Mouse (Mus musculus): ENCODE measurements around the gene Ndufb7. TPM values are rescaled to one million over a fixed set of nuclear protein-coding genes. Genes with fewer than 3 reads are reported as not detected.

Gene Ndufb7
- polyA plus RNA-seq, 1 experiment = 421 TPM

DNA sequence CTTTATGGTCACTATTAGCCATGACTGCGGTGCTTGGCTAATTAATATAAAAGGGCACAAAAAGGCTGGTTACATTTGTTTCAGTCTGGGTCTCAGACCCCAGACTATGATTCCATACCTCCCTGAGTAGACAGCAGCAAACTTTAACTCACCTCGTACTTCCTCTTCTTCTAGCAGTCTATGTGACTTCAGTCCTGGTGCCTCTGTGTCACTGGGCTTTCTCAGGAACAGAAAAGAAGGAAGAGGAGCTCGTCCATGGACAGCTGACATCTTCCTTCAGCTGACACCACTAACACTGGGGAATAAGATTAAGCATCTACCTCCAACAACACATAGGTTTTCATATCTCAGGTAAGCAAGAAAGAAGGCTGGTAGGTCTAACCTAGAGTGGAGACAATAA lies 30.7 kb upstream of the Ndufb7 start, which contains the start of gene Olfr370:
TSS of gene Olfr370 (plus strand) at position 45 of the 400 bp plus-strand sequence.
- Histone ChIP-seq H3K79me2 (ENCODE audit: control insufficient read depth, insufficient read depth) (no peaks in the 10 kb centered on the region), H3K4me2 (ENCODE audit: low read depth) (no peak within 1 kb of the TSS), H3K4me3 (no peak within 1 kb of the TSS), H3K27me3 (ENCODE audit: control insufficient read depth, insufficient read depth, insufficient read length) (no peaks in the 10 kb centered on the region), H3ac (ENCODE audit: control insufficient read depth, insufficient read length) (no peak within 1 kb of the TSS), H3K36me3 (ENCODE audit: control insufficient read depth, insufficient read depth) (no peaks in the 10 kb centered on the region)
- TF ChIP-seq POLR2AphosphoS2 (IDR thresholded peaks at IDR 0.05; ENCODE audit: insufficient read length, low read depth) (no peak), SRF (IDR thresholded peaks at IDR 0.05; ENCODE audit: control insufficient read depth, insufficient read length, low read depth) (no peak), USF1 (IDR thresholded peaks at IDR 0.05; ENCODE audit: low read depth) (no peak), TCF3 (IDR thresholded peaks at IDR 0.05; ENCODE audit: insufficient read length, low read depth) (no peak), POLR2A (IDR thresholded peaks at IDR 0.05; ENCODE audit: insufficient read length, low read depth) (no peak), MAX (IDR thresholded peaks at IDR 0.05; ENCODE audit: low read depth) (no peak), REST (IDR thresholded peaks at IDR 0.05; ENCODE audit: insufficient read depth, insufficient read length) (no peak), MYOD1 (IDR thresholded peaks at IDR 0.05; ENCODE audit: control insufficient read depth in 1 of 3, insufficient read length in 2 of 3, low read depth in 2 of 3) (no peak), E2F4 (IDR thresholded peaks at IDR 0.05; ENCODE audit: insufficient read depth) (no peak), TCF12 (IDR thresholded peaks at IDR 0.05; ENCODE audit: insufficient read depth, poor library complexity, severe bottlenecking) (no peak), MYOG (IDR thresholded peaks at IDR 0.05; ENCODE audit: control insufficient read depth in 1 of 3, insufficient read depth in 1 of 3, insufficient read length in 2 of 3, low read depth in 2 of 3) (no peak), CEBPB (IDR thresholded peaks at IDR 0.05; ENCODE audit: insufficient read depth, poor library complexity, severe bottlenecking) (no peak)

DNA sequence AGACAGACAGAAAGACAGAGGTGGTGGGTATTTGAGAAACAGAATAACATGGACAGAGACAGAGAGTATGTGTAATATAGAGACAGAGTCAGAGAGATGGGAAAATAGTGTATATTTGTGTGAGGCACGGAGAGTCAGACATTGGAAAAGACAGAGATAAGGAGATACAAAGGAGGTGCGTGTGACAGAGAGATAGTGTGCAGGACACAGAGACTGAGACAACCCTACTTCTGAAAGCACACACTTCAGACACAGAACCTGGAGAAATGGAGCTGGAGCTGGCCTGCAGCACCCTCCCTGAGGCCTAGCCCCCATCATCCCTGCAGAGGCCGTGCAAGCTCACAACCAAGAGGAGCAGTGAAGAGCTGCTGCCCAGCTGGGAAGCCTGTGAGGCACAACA lies 3.8 kb upstream of the Ndufb7 start:
- no peak overlapping the region for H3ac ChIP-seq (ENCODE audit: control insufficient read depth, insufficient read length)
- H3K27me3 ChIP-seq (ENCODE audit: control insufficient read depth, insufficient read depth, insufficient read length) = peaks cover 6% of the 10 kb centered on the region
- H3K4me3 ChIP-seq = no peak overlapping the region
- H3K4me2 ChIP-seq (ENCODE audit: low read depth) = no peak overlapping the region
- no peak for TF ChIP-seq CEBPB (IDR thresholded peaks at IDR 0.05; ENCODE audit: insufficient read depth, poor library complexity, severe bottlenecking)
- TF ChIP-seq E2F4 (IDR thresholded peaks at IDR 0.05; ENCODE audit: insufficient read depth) = no peak
- TF ChIP-seq POLR2AphosphoS2 (IDR thresholded peaks at IDR 0.05; ENCODE audit: insufficient read length, low read depth) = no peak
- no peak for TF ChIP-seq TCF3 (IDR thresholded peaks at IDR 0.05; ENCODE audit: insufficient read length, low read depth)
- no peak for TF ChIP-seq MAX (IDR thresholded peaks at IDR 0.05; ENCODE audit: low read depth)
- TF ChIP-seq REST (IDR thresholded peaks at IDR 0.05; ENCODE audit: insufficient read depth, insufficient read length) = no peak
- TF ChIP-seq SRF (IDR thresholded peaks at IDR 0.05; ENCODE audit: control insufficient read depth, insufficient read length, low read depth) = no peak
- TF ChIP-seq POLR2A (IDR thresholded peaks at IDR 0.05; ENCODE audit: insufficient read length, low read depth) = no peak
- TF ChIP-seq USF1 (IDR thresholded peaks at IDR 0.05; ENCODE audit: low read depth) = no peak
- TF ChIP-seq MYOG (IDR thresholded peaks at IDR 0.05; ENCODE audit: control insufficient read depth in 1 of 3, insufficient read depth in 1 of 3, insufficient read length in 2 of 3, low read depth in 2 of 3) = no peak
- TF ChIP-seq MYOD1 (IDR thresholded peaks at IDR 0.05; ENCODE audit: control insufficient read depth in 1 of 3, insufficient read length in 2 of 3, low read depth in 2 of 3) = no peak
- no peak for TF ChIP-seq TCF12 (IDR thresholded peaks at IDR 0.05; ENCODE audit: insufficient read depth, poor library complexity, severe bottlenecking)
- H3K36me3 ChIP-seq (ENCODE audit: control insufficient read depth, insufficient read depth) = no peaks in the 10 kb centered on the region
- H3K79me2 ChIP-seq (ENCODE audit: control insufficient read depth, insufficient read depth) = peaks cover 9% of the 10 kb centered on the region

DNA sequence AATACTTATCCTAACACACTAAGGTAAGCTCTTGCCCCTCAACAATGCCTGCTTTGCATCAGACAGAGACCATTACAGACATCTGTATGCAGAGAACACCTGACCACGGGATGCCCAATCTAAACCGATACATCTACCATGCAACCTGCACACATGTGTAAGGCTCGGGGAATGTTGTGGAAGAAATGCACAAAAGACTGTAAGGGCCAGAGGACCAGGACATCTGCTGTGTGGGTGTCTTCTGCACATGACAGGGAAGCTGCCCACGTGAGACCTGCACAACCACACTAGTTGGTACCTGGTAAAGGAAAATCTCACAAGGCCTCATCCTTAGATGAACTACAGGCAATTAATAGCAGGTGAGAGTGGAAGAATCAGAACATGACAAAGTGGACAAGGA lies 3.2 kb upstream of the Ndufb7 start:
- no peak for TF ChIP-seq TCF3 (IDR thresholded peaks at IDR 0.05; ENCODE audit: insufficient read length, low read depth)
- TF ChIP-seq POLR2A (IDR thresholded peaks at IDR 0.05; ENCODE audit: insufficient read length, low read depth) = no peak
- no peak for TF ChIP-seq SRF (IDR thresholded peaks at IDR 0.05; ENCODE audit: control insufficient read depth, insufficient read length, low read depth)
- TF ChIP-seq MYOD1 (IDR thresholded peaks at IDR 0.05; ENCODE audit: control insufficient read depth in 1 of 3, insufficient read length in 2 of 3, low read depth in 2 of 3) = no peak
- Histone ChIP-seq H3K79me2 (ENCODE audit: control insufficient read depth, insufficient read depth) (peaks cover 11% of the 10 kb centered on the region), H3K36me3 (ENCODE audit: control insufficient read depth, insufficient read depth) (no peaks in the 10 kb centered on the region), H3K4me3 (no peak overlapping the region), H3K27me3 (ENCODE audit: control insufficient read depth, insufficient read depth, insufficient read length) (peaks cover 6% of the 10 kb centered on the region), H3K4me2 (ENCODE audit: low read depth) (no peak overlapping the region), H3ac (ENCODE audit: control insufficient read depth, insufficient read length) (no peak overlapping the region)

DNA sequence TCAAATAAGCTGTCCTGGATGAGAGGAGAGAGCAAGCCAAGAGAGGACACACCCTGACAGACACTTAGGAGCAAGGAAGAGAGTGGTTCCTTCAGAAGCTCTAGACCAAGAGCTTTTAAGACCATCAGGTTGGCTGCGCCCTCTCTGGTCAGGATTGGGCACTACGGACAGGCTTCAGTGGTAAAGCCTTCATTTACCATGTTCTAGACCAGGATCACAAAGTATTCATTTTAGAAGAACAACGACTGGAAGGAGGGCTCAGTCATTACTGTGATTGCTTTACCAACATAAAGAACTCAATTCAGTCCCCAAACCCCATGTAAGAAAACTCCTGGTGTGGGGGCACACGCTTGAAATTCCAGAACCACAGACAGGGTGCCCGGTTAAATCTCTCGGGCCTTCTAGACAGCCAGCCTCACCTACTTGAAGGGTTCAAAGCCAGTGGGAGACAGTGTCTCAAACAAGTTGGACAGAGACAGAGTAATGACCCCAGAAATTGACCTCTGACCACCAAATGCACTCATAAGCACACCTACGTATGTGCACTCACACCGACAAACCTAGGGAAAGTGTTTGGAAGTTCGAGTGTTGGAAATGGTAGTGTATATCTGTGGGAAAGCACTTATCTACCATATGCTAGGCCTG lies 618 bp upstream of the Ndufb7 start:
- Histone ChIP-seq H3K4me2 (ENCODE audit: low read depth) (no peak overlapping the region), H3K36me3 (ENCODE audit: control insufficient read depth, insufficient read depth) (no peaks in the 10 kb centered on the region), H3K27me3 (ENCODE audit: control insufficient read depth, insufficient read depth, insufficient read length) (peaks cover 6% of the 10 kb centered on the region), H3K4me3 (peak overlapping the region; percentile 86), H3ac (ENCODE audit: control insufficient read depth, insufficient read length) (peak overlapping the region; percentile 65), H3K79me2 (ENCODE audit: control insufficient read depth, insufficient read depth) (peaks cover 16% of the 10 kb centered on the region)
- no peak for TF ChIP-seq TCF3 (IDR thresholded peaks at IDR 0.05; ENCODE audit: insufficient read length, low read depth)
- no peak for TF ChIP-seq SRF (IDR thresholded peaks at IDR 0.05; ENCODE audit: control insufficient read depth, insufficient read length, low read depth)
- TF ChIP-seq POLR2AphosphoS2 (IDR thresholded peaks at IDR 0.05; ENCODE audit: insufficient read length, low read depth) = no peak
- no peak for TF ChIP-seq MYOD1 (IDR thresholded peaks at IDR 0.05; ENCODE audit: control insufficient read depth in 1 of 3, insufficient read length in 2 of 3, low read depth in 2 of 3)
- TF ChIP-seq REST (IDR thresholded peaks at IDR 0.05; ENCODE audit: insufficient read depth, insufficient read length) = no peak
- TF ChIP-seq POLR2A (IDR thresholded peaks at IDR 0.05; ENCODE audit: insufficient read length, low read depth) = no peak
- TF ChIP-seq TCF12 (IDR thresholded peaks at IDR 0.05; ENCODE audit: insufficient read depth, poor library complexity, severe bottlenecking) = no peak
- no peak for TF ChIP-seq MYOG (IDR thresholded peaks at IDR 0.05; ENCODE audit: control insufficient read depth in 1 of 3, insufficient read depth in 1 of 3, insufficient read length in 2 of 3, low read depth in 2 of 3)
- no peak for TF ChIP-seq MAX (IDR thresholded peaks at IDR 0.05; ENCODE audit: low read depth)
- no peak for TF ChIP-seq E2F4 (IDR thresholded peaks at IDR 0.05; ENCODE audit: insufficient read depth)
- no peak for TF ChIP-seq USF1 (IDR thresholded peaks at IDR 0.05; ENCODE audit: low read depth)
- TF ChIP-seq CEBPB (IDR thresholded peaks at IDR 0.05; ENCODE audit: insufficient read depth, poor library complexity, severe bottlenecking) = no peak

Data from myocyte (in vitro differentiated cells).